Mouse (Mus musculus): Measurements from ENCODE around the gene Ctu2.

The Ctu2 gene

DNA sequence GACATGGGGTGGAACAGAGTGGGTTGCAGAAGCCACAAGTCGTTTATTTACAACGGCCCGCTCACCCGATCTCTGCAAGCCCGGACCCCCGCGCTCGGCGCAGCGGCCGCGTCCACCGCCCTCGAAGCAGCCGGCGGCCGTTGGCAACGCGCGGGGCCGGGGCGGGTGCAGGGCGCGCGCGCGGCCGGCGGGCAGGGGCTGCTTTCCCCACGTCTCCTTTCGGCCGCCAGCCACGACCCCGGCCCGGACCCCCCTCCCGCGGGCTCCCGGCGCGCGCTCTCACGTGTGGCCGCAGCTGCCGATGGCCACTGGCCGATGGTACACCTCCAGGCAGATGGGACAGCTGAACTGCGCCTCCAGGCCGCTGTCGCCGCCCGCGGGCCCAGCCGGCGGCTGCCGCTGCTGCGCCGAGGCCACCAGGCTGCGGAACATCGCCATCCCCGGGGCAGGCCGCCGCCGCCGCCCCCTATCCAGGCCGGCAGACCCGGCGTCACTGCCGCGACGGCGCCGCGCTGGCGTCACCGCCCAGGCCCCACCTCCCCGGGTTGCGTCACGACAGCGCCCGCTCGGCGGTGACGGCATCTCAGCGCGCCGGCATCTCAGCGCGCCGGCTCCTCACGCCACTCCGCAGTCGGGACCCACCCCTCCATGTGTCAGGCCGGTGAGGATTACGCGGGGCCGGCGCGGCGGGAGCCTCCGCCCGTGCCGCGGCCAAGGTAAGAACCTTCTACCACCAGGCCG, at the start of gene Ctu2, which contains the start of gene Rnf166:
Ctu2 (plus strand) TSS at position 564 of the 741 bp plus-strand sequence.
Rnf166 (minus strand) TSS at position 485 of the 741 bp plus-strand sequence.
- DNase-seq (ENCODE audit: low spot score) = peak; percentile 84

DNA sequence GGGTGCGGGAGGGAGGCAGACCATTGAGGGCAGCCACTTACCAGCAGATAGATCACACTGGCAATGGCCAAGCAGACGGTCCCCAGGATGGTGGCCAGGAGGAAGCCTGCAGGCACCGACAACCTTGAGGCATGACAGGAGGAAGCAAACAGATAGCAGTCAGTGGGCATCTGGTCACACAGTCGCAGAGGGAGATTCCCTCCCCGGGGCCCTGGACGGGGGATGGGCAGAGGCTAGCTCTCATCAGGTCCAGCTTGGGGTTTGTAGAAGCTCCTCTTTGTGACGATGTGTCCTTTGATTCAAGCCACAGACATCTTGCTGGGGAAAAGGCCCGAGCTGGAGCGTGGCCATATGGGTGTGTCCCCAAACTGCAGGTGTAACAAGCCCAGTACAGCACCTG, 49.8 kb upstream of the Ctu2 start:
- no peak for DNase-seq (ENCODE audit: low spot score)

DNA sequence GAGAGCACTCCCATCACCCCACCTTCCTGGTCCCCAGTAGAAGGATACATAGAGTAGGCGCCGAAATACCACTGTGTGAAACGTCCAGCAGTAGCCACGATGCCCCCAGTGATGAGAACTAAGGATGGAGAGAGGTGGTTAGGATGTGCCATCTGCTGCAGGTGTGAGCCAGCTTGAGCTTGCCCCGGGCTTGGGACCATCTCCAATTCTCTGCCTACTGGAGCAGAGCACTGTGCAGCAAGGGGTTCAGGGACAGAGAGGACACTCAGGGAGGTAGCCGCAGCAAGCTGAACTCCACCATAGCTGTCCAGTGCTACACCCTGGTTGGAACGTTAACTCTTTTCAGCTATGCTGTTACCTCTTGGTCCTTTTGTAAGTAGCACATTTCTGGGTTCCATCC, 48.3 kb upstream of the Ctu2 start:
- DNase-seq (ENCODE audit: low spot score) = no peak

DNA sequence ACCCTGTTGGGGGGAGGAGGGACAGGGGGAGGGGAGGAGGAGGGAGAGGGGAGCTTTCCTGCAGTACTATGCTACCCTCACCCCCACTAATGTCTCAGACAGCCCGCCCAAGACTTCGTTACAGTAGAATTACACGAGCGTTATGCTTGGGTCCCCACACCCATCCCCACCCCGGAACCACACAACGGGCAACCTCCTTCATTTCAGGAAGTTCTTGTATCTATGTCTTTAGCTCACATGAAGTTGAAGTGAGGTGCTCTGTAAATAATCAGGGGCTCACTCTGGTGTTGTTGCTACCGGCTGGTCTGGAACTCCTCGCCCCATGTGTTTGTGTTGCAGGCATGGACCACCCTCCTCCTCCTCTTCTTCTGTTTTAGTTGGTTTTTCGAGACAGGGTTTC, 47.8 kb upstream of the Ctu2 start:
- DNase-seq (ENCODE audit: low spot score) = no peak

DNA sequence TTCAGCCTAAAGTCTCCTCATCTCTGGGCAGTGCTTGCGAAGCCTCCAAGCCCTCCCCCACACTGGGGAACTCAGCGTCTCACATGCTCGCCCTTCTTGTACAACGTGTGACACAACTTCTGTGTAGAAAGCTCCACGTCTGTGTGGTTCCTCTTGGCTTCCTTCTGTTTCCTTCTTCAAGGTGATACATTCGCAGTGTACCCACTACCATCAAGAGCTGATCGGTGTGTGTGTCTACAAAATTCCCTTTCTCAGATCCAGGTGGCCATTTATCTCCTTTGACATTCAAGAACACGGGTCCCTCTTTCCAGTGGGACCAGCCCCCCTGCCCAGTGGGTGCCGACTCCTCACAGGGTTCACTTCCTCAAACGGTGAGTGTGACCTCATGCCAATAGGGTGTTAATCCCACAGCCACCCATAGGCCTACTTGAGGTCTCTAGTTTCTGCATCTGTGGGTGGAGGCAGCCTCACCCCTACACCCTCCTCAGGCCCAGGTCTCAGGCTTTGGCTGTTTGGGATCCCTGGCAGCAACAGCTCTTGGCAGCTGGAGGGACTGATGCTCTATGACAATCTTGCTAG, 45.8 kb upstream of the Ctu2 start:
- DNase-seq (ENCODE audit: low spot score) = no peak

DNA sequence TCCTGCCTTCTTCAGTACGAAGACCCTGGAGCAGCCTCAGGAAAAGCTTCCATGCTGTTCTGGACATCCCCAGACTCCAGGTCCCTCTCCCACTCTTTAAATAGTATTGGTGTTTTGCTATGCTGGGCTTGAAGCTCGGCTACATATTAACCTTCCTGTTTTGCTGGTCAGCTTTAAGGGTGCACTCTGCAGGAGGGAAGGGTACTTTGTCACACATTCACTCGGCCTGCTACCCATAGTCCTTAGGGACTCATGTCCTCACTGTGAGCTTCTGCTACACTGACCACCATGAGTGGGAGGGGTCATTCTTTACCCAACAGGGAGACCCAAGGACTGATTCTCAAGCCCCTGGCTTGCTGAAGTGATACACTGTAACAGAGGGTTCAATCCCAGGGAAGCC, 45.3 kb upstream of the Ctu2 start:
- no peak for DNase-seq (ENCODE audit: low spot score)

DNA sequence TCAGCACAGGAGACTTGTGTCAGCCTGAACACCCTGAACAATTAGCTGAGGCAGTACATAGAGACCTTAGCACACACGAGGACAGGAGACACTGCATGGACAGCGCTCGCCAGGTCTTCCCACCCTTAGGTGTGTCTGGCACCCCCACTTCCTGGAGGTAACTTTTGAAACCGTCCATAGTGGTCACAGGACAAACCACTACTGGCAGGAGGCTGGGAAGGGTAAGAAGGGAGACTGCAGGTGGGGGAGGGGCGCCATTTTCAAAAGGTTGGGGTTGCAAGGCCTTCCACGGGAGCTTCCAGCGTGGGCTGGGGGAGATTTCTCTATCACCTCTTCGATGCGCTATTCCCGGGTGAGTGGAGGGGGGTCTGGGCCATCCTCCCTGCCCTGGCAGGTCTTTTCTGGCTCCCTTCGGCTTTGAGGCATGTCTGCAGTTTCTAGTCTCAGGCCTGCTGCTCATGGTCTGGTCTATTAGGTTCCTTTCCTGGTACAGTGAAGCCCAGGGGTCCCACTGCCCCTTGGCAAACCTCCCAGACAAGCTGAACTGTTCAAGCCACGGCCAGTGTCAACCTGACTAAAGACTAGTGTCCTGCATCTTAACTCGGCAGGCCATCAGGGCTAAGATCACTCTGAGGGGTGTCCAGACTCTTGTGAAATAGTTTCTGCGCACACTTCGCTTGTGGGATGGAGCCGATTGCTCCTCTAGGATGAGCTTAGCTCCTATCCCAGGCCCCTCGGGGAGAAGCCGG, 44.1 kb upstream of the Ctu2 start:
- DNase-seq (ENCODE audit: low spot score) = no peak

DNA sequence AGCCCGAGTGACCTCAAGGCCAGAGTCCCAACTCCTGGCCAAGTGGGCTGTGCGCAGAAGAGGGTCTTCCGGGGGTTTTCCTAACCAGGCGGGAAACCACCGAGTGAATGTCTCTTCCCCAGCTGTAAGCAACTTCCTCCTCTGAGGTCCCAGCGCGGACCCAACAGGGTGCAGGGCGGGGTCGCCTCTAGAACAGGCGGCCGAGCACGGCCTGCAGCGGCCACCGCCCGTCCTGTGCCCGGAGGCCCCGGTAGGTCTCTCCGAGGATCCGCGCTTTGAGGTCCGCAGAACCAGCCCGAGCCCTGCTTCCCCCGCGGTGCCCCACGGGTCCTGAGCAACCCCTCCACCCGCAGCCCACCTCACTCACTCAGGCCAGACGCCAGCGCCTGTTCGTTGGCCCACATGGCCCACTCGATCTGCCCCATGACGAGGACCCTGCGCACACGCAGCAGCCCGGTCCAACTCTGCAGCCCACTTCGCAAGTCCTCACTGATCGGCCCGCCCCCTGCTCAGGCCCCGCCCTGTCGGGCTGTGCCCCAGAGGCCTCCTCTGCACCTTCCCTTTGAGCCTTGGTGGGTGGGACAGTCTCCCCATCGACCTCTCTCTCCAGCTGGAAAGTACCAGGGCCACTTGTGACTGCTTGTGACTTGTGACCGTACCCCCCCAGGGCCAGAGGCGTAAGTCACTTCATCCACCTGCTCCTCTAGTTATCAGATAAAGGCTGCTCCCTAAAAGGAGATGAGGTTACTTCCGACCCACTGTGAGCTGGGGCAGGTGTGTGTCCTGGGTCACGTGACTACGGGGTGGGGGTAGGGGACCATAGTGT, 43.3 kb upstream of the Ctu2 start, which contains the start of gene Cyba:
Cyba (minus strand) TSS at position 488 of the 826 bp plus-strand sequence.
- no peak for DNase-seq (ENCODE audit: low spot score)

DNA sequence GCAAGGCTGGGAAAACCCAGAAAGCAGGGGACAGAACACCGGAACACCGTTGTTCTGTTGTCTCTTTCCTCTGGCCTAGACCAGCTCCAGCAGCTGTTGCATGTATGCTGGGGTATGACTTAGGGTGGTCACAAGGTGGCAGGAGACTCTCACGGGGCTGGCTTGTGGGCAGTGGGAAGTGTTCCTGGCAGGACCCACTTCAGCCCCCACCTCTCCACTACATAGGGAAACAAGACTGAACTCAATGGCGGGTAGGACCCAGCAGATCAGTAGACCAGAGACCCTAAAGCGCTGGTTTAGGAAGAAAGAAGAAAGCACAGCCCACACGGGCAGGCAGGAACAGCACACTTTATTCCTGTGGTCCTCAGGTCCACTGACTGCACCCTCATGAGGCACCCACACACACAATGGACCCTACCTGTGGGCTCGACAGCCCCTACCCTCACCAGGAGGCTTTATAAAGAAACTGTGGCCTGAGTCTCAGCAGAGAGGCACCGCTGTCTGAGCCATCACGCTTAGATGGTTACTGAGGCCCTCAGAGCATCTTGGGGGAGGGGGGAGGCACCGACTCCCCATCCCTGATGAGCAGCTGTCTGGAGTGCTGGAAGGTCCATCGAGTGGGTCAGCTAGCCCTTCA, 42.6 kb upstream of the Ctu2 start:
- DNase-seq (ENCODE audit: low spot score) = no peak

DNA sequence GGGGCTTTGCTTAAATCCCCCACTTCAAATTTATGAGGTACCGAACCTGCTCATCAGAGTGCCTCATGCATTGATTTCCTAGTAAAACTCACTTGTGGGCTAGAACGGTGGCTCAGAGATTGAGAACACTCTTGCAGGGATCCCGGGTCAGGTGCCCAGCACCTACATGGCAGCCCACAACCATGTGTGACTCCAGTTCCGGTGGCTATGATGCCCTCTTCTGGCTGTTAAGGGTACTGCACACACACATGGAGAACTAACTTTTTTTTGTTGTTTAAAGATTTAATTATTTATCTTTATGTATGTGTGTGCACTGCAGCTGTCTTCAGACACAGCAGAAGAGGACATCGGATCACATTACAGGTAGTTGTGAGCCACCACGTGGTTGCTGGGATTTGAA, 40.6 kb upstream of the Ctu2 start:
- DNase-seq (ENCODE audit: low spot score) = no peak

DNA sequence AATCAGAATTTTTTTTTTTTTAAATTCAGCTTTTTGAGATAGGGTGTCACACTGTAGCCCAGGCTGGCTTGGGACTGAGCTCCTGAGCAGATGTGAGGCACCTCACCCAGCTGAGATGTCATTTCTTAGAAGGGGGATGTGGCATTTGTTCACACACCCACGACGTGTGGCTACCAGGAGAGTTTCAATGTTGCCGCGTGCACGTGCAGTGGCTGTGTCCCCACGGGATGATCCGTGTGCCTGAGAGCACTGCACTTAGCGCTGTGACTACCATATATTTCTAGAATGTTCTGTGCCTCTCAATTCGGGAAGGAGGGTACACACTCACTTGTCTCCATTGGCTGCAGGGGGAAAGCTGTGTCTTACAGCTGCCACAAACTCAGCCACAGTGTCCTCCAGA, 39.8 kb upstream of the Ctu2 start:
- no peak for DNase-seq (ENCODE audit: low spot score)

DNA sequence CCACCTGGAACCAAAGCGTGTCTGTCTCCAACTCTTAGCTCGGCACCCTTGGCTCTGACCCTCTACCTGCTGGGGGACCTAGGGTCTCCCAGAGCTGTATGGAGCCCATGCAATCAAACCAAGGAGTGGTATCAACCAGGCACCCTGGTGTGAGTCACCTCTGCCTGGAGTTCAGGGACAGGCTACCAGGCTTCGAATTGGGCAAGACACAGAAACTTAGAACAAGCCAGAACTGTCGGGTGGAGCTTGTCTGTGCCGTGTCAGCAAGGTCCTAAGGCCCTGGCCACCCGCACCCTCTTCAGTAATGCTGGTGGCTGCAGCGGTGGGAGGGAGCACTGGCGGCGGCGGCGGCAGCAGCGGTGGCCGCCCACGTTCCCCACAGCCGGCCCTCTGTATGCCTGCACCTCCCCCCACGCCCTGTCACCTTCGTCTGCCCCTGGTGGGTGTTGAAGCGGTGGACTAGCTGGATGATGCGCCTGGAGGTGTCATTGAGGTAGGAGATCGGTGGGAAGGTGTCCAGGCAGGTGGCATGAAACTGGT, 39.3 kb upstream of the Ctu2 start:
- DNase-seq (ENCODE audit: low spot score) = no peak

DNA sequence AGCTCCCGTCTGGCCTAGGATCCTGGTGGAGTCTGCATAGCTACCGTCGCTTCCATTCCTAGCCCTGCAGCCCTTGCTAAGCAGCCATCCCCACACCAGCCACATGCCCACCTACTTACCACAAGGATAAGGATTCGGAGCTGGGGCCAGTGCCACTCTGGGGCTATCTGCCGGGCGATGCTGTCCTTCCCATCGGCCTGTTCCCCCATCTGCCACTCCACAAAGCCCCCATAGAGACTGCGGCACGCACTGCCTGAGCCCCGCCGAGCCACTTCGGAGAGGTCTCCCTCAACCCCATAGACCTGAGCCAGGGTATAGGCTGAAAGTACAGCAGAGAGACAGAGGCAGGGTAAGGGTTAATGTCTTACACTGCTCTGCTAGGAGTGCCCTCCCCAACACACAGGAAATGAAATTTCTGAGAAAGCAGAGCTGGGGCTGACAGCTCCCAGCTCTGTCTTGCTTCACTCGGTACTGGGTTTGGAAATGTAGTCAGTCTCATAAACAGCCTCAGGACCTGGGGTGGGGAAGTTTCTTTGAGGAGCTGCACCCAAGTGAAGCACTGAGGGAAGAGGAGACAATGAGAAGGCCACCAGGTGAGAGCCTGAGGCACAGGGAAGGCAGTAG, 38.1 kb upstream of the Ctu2 start:
- no peak for DNase-seq (ENCODE audit: low spot score)

DNA sequence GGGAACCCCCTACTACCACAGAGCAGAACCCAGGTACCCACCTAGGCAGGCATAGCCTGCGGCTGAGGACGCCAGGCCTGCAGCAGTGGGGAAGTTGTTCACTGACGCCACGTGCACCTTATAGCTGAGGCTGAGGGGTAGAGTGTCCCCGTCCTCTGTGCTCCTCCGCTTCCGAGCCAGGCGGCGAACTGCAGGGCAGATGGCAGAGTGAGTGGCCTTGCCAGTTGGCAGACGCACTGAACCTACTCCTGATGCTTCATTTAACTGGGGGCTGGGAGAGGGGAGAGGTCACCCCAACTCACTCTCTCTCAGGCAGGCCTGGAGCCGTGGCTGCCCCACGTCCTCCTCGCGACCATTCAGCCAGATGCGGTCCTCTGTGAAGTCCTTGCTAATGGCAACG, 36.6 kb upstream of the Ctu2 start:
- DNase-seq (ENCODE audit: low spot score) = no peak

DNA sequence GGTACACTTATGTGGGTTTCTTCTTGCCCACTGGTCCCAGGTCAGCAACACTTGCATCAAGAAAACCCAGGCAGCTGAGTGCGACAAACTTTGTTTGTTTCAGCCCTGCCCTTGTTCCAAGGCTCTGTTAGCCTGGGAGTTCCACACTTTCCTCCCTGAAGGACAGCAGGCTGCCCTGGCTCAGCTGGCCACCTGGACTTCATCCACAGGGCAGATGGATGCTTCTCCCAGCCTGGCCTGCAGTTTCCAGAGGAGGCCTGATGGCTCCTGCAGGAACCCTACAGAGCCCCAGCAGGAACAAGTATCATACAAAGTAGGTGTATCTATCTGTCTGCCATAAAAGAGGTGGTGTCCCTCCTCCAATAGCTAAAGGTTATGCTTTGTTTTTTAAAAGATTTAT, 34.6 kb upstream of the Ctu2 start:
- no peak for DNase-seq (ENCODE audit: low spot score)

DNA sequence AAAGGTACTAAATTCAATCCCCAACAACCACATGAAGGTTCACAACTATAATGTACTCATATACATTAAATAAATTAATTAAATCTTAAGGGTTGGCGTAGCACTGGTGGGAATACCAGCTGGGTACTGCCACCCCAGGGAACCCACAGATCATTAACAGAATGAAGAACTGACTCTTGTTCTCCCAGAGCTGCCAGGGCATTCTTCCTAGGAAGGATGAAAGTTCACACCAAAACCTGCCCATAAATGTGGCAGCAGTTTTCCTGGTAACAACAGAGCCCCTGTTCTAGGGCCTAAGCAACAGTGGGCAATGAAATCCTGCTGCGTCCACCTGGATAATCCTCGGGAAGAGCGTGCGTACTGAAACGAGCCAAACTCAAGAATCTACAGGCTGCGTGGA, 33.6 kb upstream of the Ctu2 start:
- no peak for DNase-seq (ENCODE audit: low spot score)

DNA sequence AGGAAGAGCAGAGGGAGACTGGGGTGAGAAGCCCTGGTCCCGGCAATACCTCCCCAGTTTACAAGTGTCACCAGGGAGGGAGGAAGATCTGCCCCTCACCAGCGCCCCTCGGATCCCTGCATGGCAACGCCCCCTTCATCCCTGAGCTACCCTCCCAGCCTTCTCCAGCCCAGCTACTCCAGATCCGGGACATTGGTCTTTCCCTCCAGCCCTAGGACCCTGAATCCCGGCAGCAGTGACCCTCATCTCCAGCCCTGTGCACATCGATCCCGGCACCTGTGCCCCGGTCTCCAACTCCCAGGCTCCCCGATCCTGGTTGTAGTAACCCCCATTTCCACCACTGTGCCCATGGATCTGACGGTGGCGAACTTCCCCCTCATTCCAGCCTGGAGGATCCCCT, 33.2 kb upstream of the Ctu2 start:
- DNase-seq (ENCODE audit: low spot score) = no peak

DNA sequence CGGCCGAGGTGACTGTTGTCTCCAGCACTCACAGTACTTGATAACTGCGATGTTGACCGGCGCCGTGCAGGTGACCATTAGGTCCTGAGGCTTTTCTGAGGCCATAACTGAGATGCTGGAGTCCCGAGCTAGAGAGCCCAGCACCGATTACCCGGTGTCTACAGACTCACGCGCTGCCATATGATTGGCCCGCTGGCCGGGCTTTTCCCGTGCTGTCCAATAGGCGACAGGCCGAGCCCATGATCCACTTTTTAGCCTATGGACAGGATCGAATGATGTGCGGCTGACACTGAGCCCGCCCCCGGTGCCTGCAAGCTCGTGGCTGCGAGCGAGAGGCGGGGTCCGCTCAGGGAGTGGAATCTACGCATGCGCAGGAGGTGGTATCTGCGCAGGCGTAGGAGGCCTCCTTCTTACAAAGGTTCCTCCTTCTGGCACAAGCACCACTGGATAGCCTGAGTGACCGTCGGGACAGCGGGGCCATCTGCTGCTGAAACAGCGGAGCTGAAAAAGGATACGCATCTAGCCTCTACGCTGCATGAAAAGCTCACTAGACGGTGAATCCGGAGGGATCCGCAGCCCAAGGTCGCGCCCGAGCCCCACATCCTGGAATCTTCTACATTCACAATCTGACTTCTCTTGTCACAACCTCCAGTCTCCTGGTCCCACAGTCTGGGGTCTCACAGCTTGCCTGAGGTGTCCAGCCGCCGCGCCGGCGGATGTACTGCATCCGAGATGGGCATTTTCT, 32.5 kb upstream of the Ctu2 start, which contains the start of gene Mvd:
Mvd (minus strand) TSS at position 161 of the 745 bp plus-strand sequence.
- peak; percentile 99 for DNase-seq (ENCODE audit: low spot score)

DNA sequence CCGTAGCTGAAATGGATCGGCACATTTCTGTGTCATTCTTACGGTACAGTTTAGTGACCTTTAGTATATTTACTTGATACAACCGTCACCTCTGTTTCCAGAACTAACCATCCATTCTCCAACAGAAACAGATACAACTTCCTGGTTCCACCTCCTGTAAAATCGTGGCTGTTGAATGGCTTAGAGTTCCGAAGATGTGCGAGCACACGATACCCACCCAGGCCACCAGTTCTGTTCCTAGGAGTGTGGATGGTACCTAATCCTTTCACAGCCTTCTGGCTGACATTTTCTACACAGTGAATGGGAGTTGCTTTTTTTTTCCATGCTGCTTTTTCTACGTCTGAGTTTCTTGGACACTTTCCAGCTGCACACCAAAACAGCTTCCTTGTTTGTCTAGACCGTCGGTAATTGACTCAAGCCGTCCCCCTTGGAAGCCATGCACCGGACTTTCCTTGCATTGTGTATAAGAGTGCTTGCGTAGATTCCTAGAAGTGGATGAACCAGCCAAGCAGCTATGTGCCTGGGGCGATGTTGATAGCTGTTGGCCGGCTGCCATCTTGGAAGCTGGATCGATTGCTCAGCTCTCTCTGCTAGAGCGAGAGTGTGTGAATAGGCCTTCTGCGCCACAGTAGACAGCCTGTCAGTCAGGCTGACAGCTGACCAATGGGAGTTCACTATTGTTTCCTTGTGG, 31.7 kb upstream of the Ctu2 start:
- DNase-seq (ENCODE audit: low spot score) = peak; percentile 96

DNA sequence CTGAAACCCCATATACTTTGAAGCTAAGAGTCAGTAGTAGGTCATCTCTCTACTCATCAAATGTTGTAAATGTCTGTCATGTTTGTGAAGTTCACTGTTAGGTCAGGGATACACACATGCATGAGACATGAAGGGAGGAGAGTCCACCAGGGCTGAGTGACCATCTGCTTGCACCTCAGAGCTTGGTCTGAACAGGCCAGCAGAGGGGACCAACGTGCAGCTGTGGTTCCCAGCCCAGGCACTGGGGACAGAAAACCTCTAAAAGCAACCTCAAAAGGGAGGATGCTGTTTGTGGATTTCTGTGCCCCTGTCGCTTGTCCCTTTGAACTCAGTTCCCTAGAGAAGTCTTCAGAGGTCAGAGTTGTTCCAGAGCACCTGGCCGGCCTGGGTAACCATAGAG, 30.7 kb upstream of the Ctu2 start:
- DNase-seq (ENCODE audit: low spot score) = no peak
